In the genomic region with DNA sequence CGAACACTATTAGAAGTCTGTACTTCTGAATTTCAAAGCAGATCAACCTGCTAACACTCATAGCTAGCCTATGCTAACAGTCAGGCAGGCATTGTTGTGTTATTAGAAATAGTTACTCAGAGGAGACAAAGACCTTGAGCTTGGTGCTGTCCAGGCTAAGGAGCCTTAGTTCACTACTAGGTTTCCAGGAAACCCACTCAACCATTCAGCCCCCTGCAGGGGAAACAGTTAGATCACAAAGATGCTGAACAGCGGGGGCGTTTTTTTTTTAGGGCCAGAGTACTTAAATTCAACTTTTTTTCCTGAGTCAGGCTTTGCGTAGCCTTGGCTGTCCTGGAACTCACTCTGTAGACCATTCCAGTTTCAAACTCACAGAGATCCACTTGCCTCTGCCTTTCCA, we compare ENCODE assay signal across 22 mouse cellular contexts.
DNase-seq lines count a peak whose midpoint lies in the region; ATAC-seq and TF ChIP-seq lines count a peak whose summit lies in the region.
"Had no signal": no experiment of that assay in that cellular context is flagged by ENCODE, and none has a peak within 500 bp of the region (broad histone marks: within the 10 kb centered on the region; RNA-seq: fewer than 3 reads in every experiment).

No protein-coding gene starts in this region.

- no peak overlapping the region for H3K4me3 ChIP-seq in ES-E14 (ENCODE audit: insufficient read depth in 1 of 2, low read depth in 1 of 2, low read length in 2 of 2, poor library complexity in 1 of 2, severe bottlenecking in 1 of 2)
- no peak overlapping the region for H3K4me3 ChIP-seq in midbrain, embryonic 15.5 days
- H3K4me3 ChIP-seq: embryonic facial prominence, embryonic 13.5 days; embryonic facial prominence, embryonic 15.5 days; erythroblast, embryonic 14.5 days; forebrain, embryonic 10.5 days; forebrain, embryonic 12.5 days had no signal

- no peaks in the 10 kb centered on the region for H3K27me3 ChIP-seq in midbrain, embryonic 15.5 days (replicated peaks)
- H3K27me3 ChIP-seq: embryonic facial prominence, embryonic 13.5 days; embryonic facial prominence, embryonic 15.5 days; forebrain, embryonic 12.5 days had no signal

- no peaks in the 10 kb centered on the region for H3K4me1 ChIP-seq in ES-E14 (ENCODE audit: control insufficient read depth in 2 of 2, insufficient read depth in 2 of 2, low read length in 2 of 2, poor library complexity in 1 of 2)
- H3K4me1 ChIP-seq in midbrain, embryonic 15.5 days: 0 out of 2 replicates have a peak, but pooled peaks cover 3% of the 10 kb centered on the region
- H3K4me1 ChIP-seq: embryonic facial prominence, embryonic 13.5 days; embryonic facial prominence, embryonic 15.5 days; forebrain, embryonic 12.5 days had no signal

- H3K9me3 ChIP-seq in ES-E14 (ENCODE audit: control insufficient read depth, insufficient read depth, low read depth, low read length): no peaks in the 10 kb centered on the region
- no peaks in the 10 kb centered on the region for H3K9me3 ChIP-seq in midbrain, embryonic 15.5 days
- H3K9me3 ChIP-seq: embryonic facial prominence, embryonic 13.5 days; embryonic facial prominence, embryonic 15.5 days; forebrain, embryonic 10.5 days; forebrain, embryonic 12.5 days had no signal

- H3K27ac ChIP-seq in ES-E14 (ENCODE audit: insufficient read depth, low read depth, low read length, poor library complexity, severe bottlenecking): no peak overlapping the region
- H3K27ac ChIP-seq in midbrain, embryonic 15.5 days: no peak overlapping the region
- H3K27ac ChIP-seq: embryonic facial prominence, embryonic 13.5 days; embryonic facial prominence, embryonic 15.5 days; forebrain, embryonic 10.5 days; forebrain, embryonic 12.5 days had no signal

- no peak overlapping the region for H3K9ac ChIP-seq in ES-E14 (ENCODE audit: insufficient read depth, low read depth, low read length, poor library complexity, severe bottlenecking)
- no peak overlapping the region for H3K9ac ChIP-seq in midbrain, embryonic 15.5 days
- H3K9ac ChIP-seq: embryonic facial prominence, embryonic 13.5 days; embryonic facial prominence, embryonic 15.5 days; forebrain, embryonic 12.5 days had no signal

- in situ Hi-C loops in ES-E14 (cut with MboI; ENCODE audit: low sequenced_read_pairs in 2 of 2, unreplicated experiment in 2 of 2): no loop called here

- no peak overlapping the region for H3K4me2 ChIP-seq in midbrain, embryonic 15.5 days
- H3K4me2 ChIP-seq: embryonic facial prominence, embryonic 13.5 days; embryonic facial prominence, embryonic 15.5 days; forebrain, embryonic 12.5 days had no signal

- 35% methylated on average over 4 of the region's 4 CpGs for WGBS in midbrain, embryonic 15.5 days

- intact Hi-C loops in left cerebral cortex, postnatal 14 days (cut with DNase I): no loop called here

- peak; percentile 66 for DNase-seq in ES-CJ7 (ENCODE audit: low read depth, low spot score)
- no peak for DNase-seq in ES-E14 (ENCODE audit: low read depth, low spot score)
- peak; percentile 41 for DNase-seq in ZHBTc4 (ENCODE audit: low read depth, low spot score)
- DNase-seq in left cerebral cortex, postnatal 14 days (ENCODE audit: low spot score in 2 of 2): no peak
- DNase-seq: adrenal gland, adult 2 months; adrenal gland, postnatal 10 days; adrenal gland, postnatal 25 days; cerebellum, adult 11 months; cerebellum, adult 18-20 months; cerebellum, adult 8-10 months; cerebellum, adult 9-11 months; cerebellum, postnatal 14 days; cerebellum, postnatal 36 days; embryo, embryonic 11 days had no signal

- H3K36me3 ChIP-seq in ES-E14 (ENCODE audit: control insufficient read depth, insufficient read depth, low read length, poor library complexity, severe bottlenecking): no peaks in the 10 kb centered on the region
- no peaks in the 10 kb centered on the region for H3K36me3 ChIP-seq in midbrain, embryonic 15.5 days (replicated peaks)
- H3K36me3 ChIP-seq: embryonic facial prominence, embryonic 13.5 days; embryonic facial prominence, embryonic 15.5 days; forebrain, embryonic 10.5 days; forebrain, embryonic 12.5 days had no signal

- no peak for ATAC-seq in midbrain, embryonic 15.5 days (replicated peaks)
- ATAC-seq: forebrain, embryonic 14.5 days; forebrain, embryonic 16.5 days had no signal

TF ChIP-seq in ES-E14, 5 proteins besides CTCF, POLR2A, EP300 and RAD21:
- TF ChIP-seq ZNF384 (IDR thresholded peaks at IDR 0.05; ENCODE audit: low read depth, low read length) (peak; percentile 83), HCFC1 (IDR thresholded peaks at IDR 0.05; ENCODE audit: borderline replicate concordance, insufficient read depth, low read length) (no peak)

Comparison
In these comparisons a context has a peak if more than half of its experiments do, and no peak if none do; other contexts are left out.
1. DNase-seq: peak in ES-CJ7 (single experiment) and ZHBTc4 (single experiment); none in ES-E14 (single experiment) and left cerebral cortex, postnatal 14 days (0 of 2).